Mouse (Mus musculus) cerebellum, adult 2 months (tissue): ENCODE results near the gene Ksr1.

ENCODE experiments used
- CTCF ChIP-seq: fragments of 200-500 bp; IDR thresholded peaks from 2 replicates; pipeline ENCODE4 v1.5.1; 2011; ENCODE audit warnings: low read depth, mild to moderate bottlenecking, control low read depth, low read length, moderate library complexity, borderline replicate concordance; ENCODE audit not compliant: insufficient read depth
- POLR2A ChIP-seq: fragments of 200-500 bp; IDR thresholded peaks from 2 replicates; pipeline ENCODE4 v1.6.1; 2011; ENCODE audit warnings: low read length, control low read depth, borderline replicate concordance; ENCODE audit not compliant: insufficient read depth

GRCm38 (mm10) chr11:79101568-79101967 is 44.6 kb downstream of the Ksr1 start:
- TF ChIP-seq POLR2A: no peak
- no peak for TF ChIP-seq CTCF
